Mouse (Mus musculus) neural tube, embryonic 11.5 days (tissue): ENCODE measurements around the gene Ube2g1. TPM values are rescaled to one million over a fixed set of nuclear protein-coding genes. Genes with fewer than 3 reads are reported as not detected.
"Not testable (repeated sequence)": the region's sequence is repeated elsewhere in the genome, so short reads cannot be mapped to it uniquely, and the experiment has no call there.

Experiments
- ATAC-seq: fragments of 200-750 bp; cut with Nextera tagmentation; 2 replicates; pipeline ENCODE4 v1.8.0; 2017; ENCODE audit warnings: moderate number of reproducible peaks, mild to moderate bottlenecking, moderate TSS enrichment, moderate library complexity; ENCODE audit not compliant: insufficient read depth, low FRiP score, low TSS enrichment
- DNase-seq: peaks from one replicate; pipeline ENCODE4 v3.0.0-alpha.2; 2015; ENCODE audit warnings: low spot score
- H3K27ac ChIP-seq: fragments of 300-500 bp; sonication (generic); 2 replicates; pipeline ENCODE4 v1.5.1; 2014; ENCODE audit warnings: low read depth, mild to moderate bottlenecking, low read length
- H3K27me3 ChIP-seq: fragments of 300-500 bp; sonication (generic); 2 replicates; pipeline ENCODE4 v1.6.1; 2014; ENCODE audit warnings: mild to moderate bottlenecking, low read length, mixed read lengths; ENCODE audit not compliant: control insufficient read depth, insufficient read depth
- H3K36me3 ChIP-seq: fragments of 300-500 bp; sonication (generic); 2 replicates; pipeline ENCODE4 v1.6.1; 2014; ENCODE audit warnings: mild to moderate bottlenecking, low read length, moderate library complexity, mixed read lengths; ENCODE audit not compliant: control insufficient read depth, insufficient read depth
- H3K4me1 ChIP-seq: fragments of 300-500 bp; sonication (generic); 2 replicates; pipeline ENCODE4 v1.6.1; 2014; ENCODE audit warnings: low read length, mixed read lengths; ENCODE audit not compliant: control insufficient read depth, insufficient read depth
- H3K4me2 ChIP-seq: fragments of 300-500 bp; sonication (generic); 2 replicates; pipeline ENCODE4 v1.6.1; 2014; ENCODE audit warnings: low read depth, mild to moderate bottlenecking, moderate library complexity
- H3K4me3 ChIP-seq: fragments of 300-500 bp; sonication (generic); 2 replicates; pipeline ENCODE4 v1.5.1; 2014; ENCODE audit warnings: low read depth, low read length
- H3K9ac ChIP-seq: fragments of 300-500 bp; sonication (generic); 2 replicates; pipeline ENCODE4 v1.6.1; 2014; ENCODE audit warnings: mild to moderate bottlenecking, low read length
- H3K9me3 ChIP-seq: fragments of 300-500 bp; sonication (generic); 2 replicates; pipeline ENCODE4 v1.6.1; 2016; ENCODE audit warnings: low read length; ENCODE audit not compliant: control insufficient read depth
- WGBS: fragments of 180-500 bp; shearing (Covaris S2); extraction: QIAGEN DNeasy Blood & Tissue Kit; methylation state at CpG from one replicate; pipeline ENCODE4 v1.1.7; 2014; 5-methylcytosine and 5-hydroxymethylcytosine counted together
- polyA plus RNA-seq: library from polyadenylated mRNA; unstranded; fragments of >200 nt; fragmentation: Nextera tagmentation; extraction: Ambion mirVana; gene quantifications from 2 replicates; pipeline ENCODE4 v1.2.1, GENCODE M21; 2014

Ube2g1 gene
- polyA plus RNA-seq, 1 experiment from 2014 or later: 119 TPM

DNA sequence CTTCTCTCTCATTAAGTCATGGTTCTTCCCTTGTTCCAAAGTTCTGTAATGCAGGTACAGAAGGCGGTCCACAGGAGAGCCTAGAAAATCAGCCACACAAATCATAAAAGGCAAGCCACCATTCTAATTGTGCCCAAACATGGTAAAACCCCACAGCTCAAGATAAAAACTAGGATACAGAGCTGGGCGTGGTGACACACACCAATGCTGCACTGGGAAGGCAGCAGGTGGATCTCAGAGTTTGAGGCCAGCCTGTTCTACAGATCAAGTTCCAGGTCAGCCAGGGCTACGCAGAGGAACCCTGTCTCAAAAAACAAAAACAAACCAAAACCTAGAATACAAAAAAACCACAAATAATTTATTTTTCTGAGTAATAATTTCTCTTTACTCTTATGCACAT is 20.5 kb upstream of the Ube2g1 start:
- no peaks in the 10 kb centered on the region for H3K9me3 ChIP-seq
- no peak overlapping the region for H3K27ac ChIP-seq
- DNase-seq (no peak), ATAC-seq (no peak)
- H3K36me3 ChIP-seq: no peaks in the 10 kb centered on the region
- no peaks in the 10 kb centered on the region for H3K27me3 ChIP-seq
- no peak overlapping the region for H3K4me2 ChIP-seq
- H3K4me3 ChIP-seq: no peak overlapping the region
- H3K9ac ChIP-seq: no peak overlapping the region
- WGBS: 88% methylated on average over 3 of the region's 3 CpGs
- no peaks in the 10 kb centered on the region for H3K4me1 ChIP-seq

DNA sequence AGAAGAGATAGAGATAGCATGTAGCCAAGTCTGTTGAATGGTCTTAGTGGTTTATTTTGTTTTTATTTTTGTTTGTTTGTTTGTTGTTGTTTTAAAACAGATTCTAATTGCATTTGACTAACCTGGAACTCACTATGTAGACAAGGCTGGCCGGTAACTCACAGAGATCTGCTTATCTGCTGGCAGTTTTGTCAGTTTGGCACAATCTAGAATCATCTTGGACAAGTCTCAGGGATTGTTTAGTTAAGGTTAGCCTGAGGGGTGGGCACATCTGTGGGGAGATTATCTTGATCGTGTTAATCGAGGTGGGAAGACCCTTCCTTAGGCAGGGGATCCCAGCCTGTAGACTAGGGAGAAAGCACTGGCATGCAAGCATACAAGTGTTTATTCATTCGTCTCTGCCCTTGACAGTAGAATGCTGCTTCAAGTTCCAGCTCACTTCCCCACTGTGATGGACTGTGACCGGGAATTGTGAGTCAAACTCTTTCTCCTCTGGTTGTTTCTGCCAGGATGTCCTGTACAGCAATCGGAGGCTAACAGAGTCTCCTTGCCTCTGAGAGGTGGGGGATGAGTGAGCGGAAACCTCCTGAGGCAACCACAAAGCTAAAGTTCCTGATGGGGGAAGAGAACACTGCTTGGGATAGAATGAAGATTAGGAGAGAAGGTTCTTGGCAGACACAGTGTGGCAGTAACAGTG is 19.4 kb upstream of the Ube2g1 start:
- H3K27ac ChIP-seq: no peak overlapping the region
- no peaks in the 10 kb centered on the region for H3K9me3 ChIP-seq
- H3K27me3 ChIP-seq: no peaks in the 10 kb centered on the region
- H3K4me3 ChIP-seq: no peak overlapping the region
- no peaks in the 10 kb centered on the region for H3K36me3 ChIP-seq
- WGBS: 70% methylated on average over 7 of the region's 7 CpGs
- no peak for DNase-seq
- H3K9ac ChIP-seq: no peak overlapping the region
- ATAC-seq: no peak
- no peaks in the 10 kb centered on the region for H3K4me1 ChIP-seq
- H3K4me2 ChIP-seq: no peak overlapping the region

DNA sequence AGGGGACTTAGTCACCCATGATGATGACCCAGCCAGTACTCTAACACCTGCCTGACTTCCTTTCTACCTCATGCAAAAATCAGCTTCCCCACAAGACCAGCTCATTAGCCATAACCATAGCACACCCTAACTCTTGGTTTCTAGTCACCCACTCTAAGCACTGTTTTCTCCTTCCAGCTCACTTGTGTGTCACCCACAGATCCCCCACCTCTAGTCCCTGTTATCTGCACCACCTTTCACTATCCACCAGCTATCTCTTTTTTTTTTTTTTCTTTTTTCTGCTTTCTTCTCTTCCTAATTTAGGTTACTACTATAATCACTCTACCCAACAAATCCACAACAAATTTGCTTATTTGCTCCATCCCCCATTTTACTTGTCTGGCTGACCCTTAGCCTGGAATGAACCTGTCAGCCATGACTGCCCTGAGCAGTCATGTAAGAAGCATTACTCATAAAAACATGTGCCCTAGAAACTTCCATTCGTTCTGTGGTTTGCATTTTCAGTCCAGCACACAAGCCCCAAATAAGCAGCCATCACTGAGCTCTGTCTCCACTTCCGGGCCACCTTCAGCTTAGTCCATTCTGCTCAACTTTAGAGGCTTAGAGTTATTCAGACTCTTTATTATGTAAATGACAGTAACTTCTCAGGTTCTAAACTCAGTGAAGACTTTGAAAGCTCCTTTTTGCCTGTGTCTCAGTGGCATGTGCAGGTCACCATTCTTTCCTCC is 11.9 kb upstream of the Ube2g1 start:
- no peaks in the 10 kb centered on the region for H3K27me3 ChIP-seq
- no peaks in the 10 kb centered on the region for H3K36me3 ChIP-seq
- no peak overlapping the region for H3K9ac ChIP-seq
- H3K27ac ChIP-seq: no peak overlapping the region
- H3K9me3 ChIP-seq: no peaks in the 10 kb centered on the region
- WGBS: 71% methylated on average over 2 of the region's 2 CpGs
- no peaks in the 10 kb centered on the region for H3K4me1 ChIP-seq
- no peak overlapping the region for H3K4me3 ChIP-seq
- ATAC-seq (no peak), DNase-seq (no peak)
- H3K4me2 ChIP-seq: no peak overlapping the region

DNA sequence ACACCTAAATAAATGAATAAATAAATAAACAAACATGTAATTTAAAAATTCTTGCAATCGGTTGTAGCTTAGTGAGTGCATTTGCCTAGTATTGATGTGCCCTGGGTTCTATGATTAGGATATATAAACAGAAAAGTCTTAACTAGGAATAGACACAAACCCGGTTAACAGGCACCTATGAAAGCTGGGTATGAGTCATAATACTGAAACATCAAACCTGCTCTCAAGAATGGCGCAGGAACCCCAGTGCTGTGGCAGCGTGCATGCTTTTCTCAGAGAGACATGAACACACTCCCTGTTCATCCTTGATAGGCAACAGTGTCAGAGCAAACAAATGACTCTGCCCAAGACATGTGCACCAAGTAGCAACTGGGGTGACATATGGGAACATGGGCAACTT is 9.3 kb upstream of the Ube2g1 start:
- H3K9me3 ChIP-seq: no peaks in the 10 kb centered on the region
- H3K27ac ChIP-seq: no peak overlapping the region
- no peaks in the 10 kb centered on the region for H3K36me3 ChIP-seq
- ATAC-seq: no peak
- H3K4me2 ChIP-seq: no peak overlapping the region
- no peaks in the 10 kb centered on the region for H3K4me1 ChIP-seq
- no peak overlapping the region for H3K9ac ChIP-seq
- H3K27me3 ChIP-seq: no peaks in the 10 kb centered on the region
- no peak for DNase-seq
- no peak overlapping the region for H3K4me3 ChIP-seq
- WGBS: 92% methylated on average over 4 of the region's 4 CpGs

DNA sequence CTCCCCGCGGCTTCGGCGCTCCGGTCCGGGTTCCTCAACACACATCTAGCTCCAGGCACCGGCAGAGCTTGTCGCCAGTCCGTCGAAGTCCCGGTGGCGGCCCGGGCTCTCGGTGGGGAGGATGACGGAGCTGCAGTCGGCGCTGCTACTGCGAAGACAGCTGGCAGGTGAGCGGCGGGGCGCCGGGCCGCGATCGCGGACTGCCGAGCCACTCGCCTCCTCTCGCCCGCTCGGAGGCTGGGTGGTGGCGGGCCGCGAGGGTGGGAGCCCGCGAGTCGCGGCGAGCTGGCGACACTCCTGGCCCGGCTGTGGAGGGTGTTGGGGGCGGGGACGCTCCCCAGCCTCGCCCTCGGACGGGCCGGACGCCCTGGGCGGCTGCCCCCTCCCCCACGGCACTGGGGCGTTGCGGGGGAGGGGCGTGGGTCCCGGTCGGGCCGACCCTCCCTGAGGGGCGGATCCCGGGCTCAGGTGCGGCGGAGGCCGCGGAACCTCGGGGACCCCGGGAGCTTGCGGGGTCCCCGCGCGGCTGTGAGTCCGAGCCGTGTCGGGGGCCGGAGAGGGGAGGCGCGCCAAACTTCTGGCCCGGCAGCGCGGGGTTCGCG is 487 bp downstream of the Ube2g1 start:
- Histone ChIP-seq H3K4me1 (peaks cover 3% of the 10 kb centered on the region; the same call in 1 of the 2 replicates), H3K9ac (peak overlapping the region; percentile 98), H3K36me3 (no peaks in the 10 kb centered on the region), H3K27me3 (no peaks in the 10 kb centered on the region), H3K4me3 (peak overlapping the region; percentile 95), H3K27ac (peak overlapping the region; percentile 99), H3K9me3 (no peaks in the 10 kb centered on the region), H3K4me2 (peak overlapping the region; percentile 47)
- WGBS: under 1% methylated on average over 66 of the region's 79 CpGs
- ATAC-seq: peak; percentile 67
- peak; percentile 83 for DNase-seq

DNA sequence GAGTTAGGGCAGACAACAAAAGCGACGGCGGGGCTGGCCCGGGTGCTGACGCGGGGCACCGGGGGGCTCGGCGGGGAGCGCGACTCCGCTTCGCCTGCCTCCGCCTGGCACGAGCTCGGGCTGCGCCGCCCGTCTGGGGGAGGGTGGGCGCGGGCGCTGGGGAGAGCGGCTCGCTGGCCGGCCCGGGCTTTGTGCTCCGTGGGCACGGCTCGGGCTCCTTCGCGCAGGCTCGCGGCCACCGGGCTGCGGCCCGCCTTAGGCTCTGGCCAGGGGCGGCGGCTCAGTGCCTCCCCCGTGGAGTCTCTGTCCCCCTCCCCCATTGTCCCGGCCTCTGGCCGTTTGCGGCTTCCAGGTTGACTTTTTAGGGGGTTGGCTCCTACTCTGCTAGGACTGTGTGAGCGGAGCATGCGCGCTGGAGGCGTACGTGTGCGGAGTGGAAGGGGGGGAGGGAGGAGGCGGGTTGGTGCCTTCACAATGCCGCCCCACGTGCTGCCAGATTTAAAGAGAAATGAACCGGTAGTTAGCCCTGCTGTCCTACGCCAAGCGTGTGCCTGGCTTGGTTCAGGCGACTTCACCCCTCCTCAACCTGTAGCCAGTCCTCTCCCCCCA is 1.1 kb downstream of the Ube2g1 start:
- Histone ChIP-seq H3K9ac (peak overlapping the region; percentile 98), H3K36me3 (no peaks in the 10 kb centered on the region), H3K27me3 (no peaks in the 10 kb centered on the region), H3K9me3 (no peaks in the 10 kb centered on the region), H3K4me1 (peaks cover 3% of the 10 kb centered on the region; the same call in 1 of the 2 replicates), H3K4me2 (peak overlapping the region; percentile 47), H3K4me3 (peak overlapping the region; percentile 95), H3K27ac (peak overlapping the region; percentile 99)
- WGBS: 0% methylated on average over 39 of the region's 55 CpGs
- peak; percentile 87 for ATAC-seq
- peak; percentile 95 for DNase-seq

DNA sequence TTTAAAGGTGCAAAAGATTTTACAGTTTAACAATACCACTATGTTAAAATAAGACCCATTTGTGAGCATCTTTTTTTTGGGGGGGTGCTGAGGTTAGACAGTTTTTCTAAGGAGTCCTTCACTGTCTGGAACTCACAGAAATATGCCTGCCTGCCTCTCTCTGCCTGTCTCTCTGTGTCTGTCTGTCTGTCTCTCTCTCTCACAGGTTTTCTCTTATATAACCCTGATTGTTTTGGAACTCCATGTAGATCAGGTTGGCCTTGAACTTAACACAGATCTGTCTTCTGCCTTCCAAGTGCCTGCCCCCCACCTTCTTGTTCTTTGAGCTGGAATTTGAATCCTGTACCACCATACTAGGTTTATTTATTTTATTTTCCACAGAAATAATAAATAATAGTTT is 2.2 kb downstream of the Ube2g1 start:
- Histone ChIP-seq H3K4me1 (peaks cover 3% of the 10 kb centered on the region; the same call in 1 of the 2 replicates), H3K4me3 (no peak overlapping the region), H3K27ac (no peak overlapping the region), H3K9me3 (no peaks in the 10 kb centered on the region), H3K27me3 (no peaks in the 10 kb centered on the region), H3K36me3 (no peaks in the 10 kb centered on the region), H3K9ac (no peak overlapping the region), H3K4me2 (no peak overlapping the region)
- ATAC-seq (no peak), DNase-seq (no peak)

DNA sequence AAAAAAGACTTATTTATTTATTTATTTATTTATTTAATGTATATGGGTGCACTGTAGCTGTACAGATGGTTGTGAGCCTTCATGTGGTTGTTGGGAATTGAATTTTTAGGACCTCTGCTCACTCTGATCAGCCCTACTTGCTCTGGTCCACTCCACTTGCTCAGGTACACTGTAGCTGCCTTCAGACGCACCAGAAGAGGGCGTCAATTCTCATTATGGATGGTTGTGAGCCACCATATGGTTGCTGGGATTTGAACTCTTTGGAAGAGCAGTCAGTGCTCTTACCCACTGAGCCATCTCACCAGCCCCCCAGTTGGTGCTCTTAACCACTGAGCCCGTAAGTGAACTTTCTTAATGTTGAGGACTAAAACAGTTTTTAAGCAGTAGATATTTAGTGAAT is 7.3 kb downstream of the Ube2g1 start:
- not testable (repeated sequence) for DNase-seq, ATAC-seq, H3K9ac ChIP-seq, H3K27ac ChIP-seq, H3K9me3 ChIP-seq, H3K36me3 ChIP-seq, H3K4me3 ChIP-seq, H3K27me3 ChIP-seq, H3K4me1 ChIP-seq, H3K4me2 ChIP-seq
- 85% methylated on average over 3 of the region's 3 CpGs for WGBS
